Mouse (Mus musculus) liver, embryonic 14 days (tissue): ENCODE results near the gene Gm10234. TPM values are rescaled to one million over a fixed set of nuclear protein-coding genes. Genes with fewer than 3 reads are reported as not detected.

Source experiments
- polyA plus RNA-seq: library from polyadenylated mRNA; depleted of rRNA; stranded (reverse); fragments of >200 nt; gene quantifications from 2 replicates; pipeline ENCODE4 v1.2.3, GENCODE M21; 2012; rRNA removed

Gene Gm10234
- not detected in 2 replicates for polyA plus RNA-seq

DNA sequence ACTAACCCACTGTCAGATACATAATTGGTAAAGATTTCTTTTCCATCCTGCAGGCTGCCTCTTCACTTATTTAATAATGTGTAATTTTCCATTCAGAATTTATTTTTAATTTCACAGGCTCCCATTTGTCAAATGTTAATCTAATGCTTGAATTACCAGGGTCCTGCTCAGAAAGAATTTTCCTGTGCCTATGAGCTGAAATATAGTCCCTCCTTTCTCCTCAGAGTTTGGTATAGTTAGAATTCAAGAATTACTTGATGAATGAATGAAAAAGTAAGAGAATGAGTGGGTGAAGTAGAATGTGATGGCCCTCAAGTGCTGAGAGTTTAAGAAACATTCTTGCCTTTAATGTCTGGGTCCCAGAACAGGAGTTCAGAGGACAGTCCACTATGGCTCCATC lies at the start of gene Gm10234:
TSS of gene Gm10234 (plus strand) at position 301 of the 400 bp plus-strand sequence.

Other genes starting within 250 kb of the Gm10234 start
- gene Kbtbd8, start 204.9 kb upstream of the Gm10234 start, polyA plus RNA-seq = 2.7 and 3.1 TPM in 2 replicates